Comparison of ENCODE assay signal across 9 mouse cellular contexts in genomic region chr1:189022925-189023700, GRCm38 (mm10). TPM values are rescaled to one million over a fixed set of nuclear protein-coding genes. Genes with fewer than 3 reads are reported as not detected.
DNase-seq lines count a peak whose midpoint lies in the region; ATAC-seq and TF ChIP-seq lines count a peak whose summit lies in the region.
"Had no signal": no experiment of that assay in that cellular context is flagged by ENCODE, and none has a peak within 500 bp of the region (broad histone marks: within the 10 kb centered on the region; RNA-seq: fewer than 3 reads in every experiment).

No protein-coding gene starts in this region.

- intact Hi-C loops in heart, postnatal 14 days (cut with DNase I) = loop anchor here (5.0 to 10.0 kb wide), 2 partner anchors 292 to 654 kb away; no protein-coding TSS in a partner anchor

- no peaks in the 10 kb centered on the region for H3K27me3 ChIP-seq in heart, postnatal 0 days (ENCODE audit: control insufficient read depth, insufficient read depth, low read length)
- H3K27me3 ChIP-seq in neural tube, embryonic 11.5 days (ENCODE audit: control insufficient read depth, insufficient read depth, low read length) = no peaks in the 10 kb centered on the region
- no peaks in the 10 kb centered on the region for H3K27me3 ChIP-seq in embryonic facial prominence, embryonic 14.5 days (replicated peaks; ENCODE audit: control insufficient read depth, insufficient read depth, low read length)
- H3K27me3 ChIP-seq in splenic B cell, adult 2 months (ENCODE audit: control insufficient read depth, insufficient read depth, low read length, poor library complexity, severe bottlenecking) = no peaks in the 10 kb centered on the region

- H3K4me1 ChIP-seq in heart, postnatal 0 days (ENCODE audit: control insufficient read depth, insufficient read depth) = no peaks in the 10 kb centered on the region
- H3K4me1 ChIP-seq in neural tube, embryonic 11.5 days (ENCODE audit: control insufficient read depth, insufficient read depth, low read length) = no peaks in the 10 kb centered on the region
- H3K4me1 ChIP-seq in embryonic facial prominence, embryonic 14.5 days (ENCODE audit: control insufficient read depth, insufficient read depth, low read length) = no peaks in the 10 kb centered on the region

- no peak overlapping the region for H3K9ac ChIP-seq in heart, postnatal 0 days (replicated peaks; ENCODE audit: low read depth, low read length)
- no peak overlapping the region for H3K9ac ChIP-seq in neural tube, embryonic 11.5 days (ENCODE audit: low read length)
- no peak overlapping the region for H3K9ac ChIP-seq in embryonic facial prominence, embryonic 14.5 days (ENCODE audit: low read depth, low read length)

- H3K27ac ChIP-seq in heart, postnatal 0 days (ENCODE audit: low read depth) = no peak overlapping the region
- H3K27ac ChIP-seq in neural tube, embryonic 11.5 days (ENCODE audit: low read depth, low read length) = no peak overlapping the region
- H3K27ac ChIP-seq in embryonic facial prominence, embryonic 14.5 days (replicated peaks; ENCODE audit: low read depth, low read length) = no peak overlapping the region

- ATAC-seq in heart, postnatal 0 days (ENCODE audit: insufficient read depth, low read depth) = no peak
- 0 out of 2 replicates have a peak, but pooled peaks have one; percentile 38 for ATAC-seq in neural tube, embryonic 11.5 days (ENCODE audit: insufficient read depth, low FRiP score, low TSS enrichment)
- ATAC-seq in embryonic facial prominence, embryonic 14.5 days (ENCODE audit: low read depth) = peak; percentile 72

- TF ChIP-seq CTCF in heart, postnatal 0 days (IDR thresholded peaks at IDR 0.05; ENCODE audit: low read depth) = peak; percentile 41

- no peaks in the 10 kb centered on the region for H3K9me3 ChIP-seq in heart, postnatal 0 days (replicated peaks; ENCODE audit: control insufficient read depth, low read length)
- H3K9me3 ChIP-seq in neural tube, embryonic 11.5 days (ENCODE audit: control insufficient read depth, low read length) = no peaks in the 10 kb centered on the region
- H3K9me3 ChIP-seq in embryonic facial prominence, embryonic 14.5 days (ENCODE audit: control insufficient read depth, low read length) = no peaks in the 10 kb centered on the region

- H3K4me3 ChIP-seq in heart, postnatal 0 days (ENCODE audit: low read depth, low read length) = no peak overlapping the region
- no peak overlapping the region for H3K4me3 ChIP-seq in neural tube, embryonic 11.5 days (ENCODE audit: low read depth, low read length)
- no peak overlapping the region for H3K4me3 ChIP-seq in embryonic facial prominence, embryonic 14.5 days (ENCODE audit: low read depth, low read length)

- no peaks in the 10 kb centered on the region for H3K36me3 ChIP-seq in heart, postnatal 0 days (replicated peaks; ENCODE audit: control insufficient read depth, insufficient read depth, low read length)
- H3K36me3 ChIP-seq in neural tube, embryonic 11.5 days (ENCODE audit: control insufficient read depth, insufficient read depth, low read length) = no peaks in the 10 kb centered on the region
- no peaks in the 10 kb centered on the region for H3K36me3 ChIP-seq in embryonic facial prominence, embryonic 14.5 days (ENCODE audit: control insufficient read depth, insufficient read depth, low read length)
- no peaks in the 10 kb centered on the region for H3K36me3 ChIP-seq in splenic B cell, adult 2 months (ENCODE audit: control insufficient read depth, insufficient read depth, low read length, poor library complexity, severe bottlenecking)

- peak; percentile 53 for DNase-seq in heart, postnatal 0 days (ENCODE audit: low spot score)
- no peak for DNase-seq in heart, postnatal 14 days
- peak; percentile 30 for DNase-seq in neural tube, embryonic 11.5 days (ENCODE audit: low spot score)
- DNase-seq in neural tube, embryonic 10.5 days (ENCODE audit: extremely low spot score, low spot score) = no peak
- DNase-seq in embryonic facial prominence, embryonic 14.5 days (ENCODE audit: low spot score) = peak; percentile 56
- DNase-seq in splenic B cell, adult 2 months (ENCODE audit: low read depth, low spot score) = peak; percentile 54
- no peak for DNase-seq in gastrocnemius, postnatal 10 days
- no peak for DNase-seq in adrenal gland, postnatal 10 days
- DNase-seq: heart, postnatal 10 days had no signal

- no peak overlapping the region for H3K4me2 ChIP-seq in heart, postnatal 0 days (ENCODE audit: low read depth, low read length)
- H3K4me2 ChIP-seq in neural tube, embryonic 11.5 days (ENCODE audit: low read depth) = no peak overlapping the region
- H3K4me2 ChIP-seq in embryonic facial prominence, embryonic 14.5 days (ENCODE audit: low read depth, low read length) = no peak overlapping the region

- TF ChIP-seq EP300 in heart, postnatal 0 days (IDR thresholded peaks at IDR 0.05; ENCODE audit: low read depth) = no peak

- 37% methylated on average over 7 of the region's 7 CpGs for WGBS in heart, postnatal 0 days
- 54% methylated on average over 7 of the region's 7 CpGs for WGBS in neural tube, embryonic 11.5 days
- WGBS in embryonic facial prominence, embryonic 14.5 days = 42% methylated on average over 7 of the region's 7 CpGs

RNA-seq across cellular contexts. Expression of gene Kctd3, which starts 15.5 kb away (rescaled TPM):
- total RNA-seq in heart, postnatal 0 days (2014; rRNA removed; ENCODE audit: low replicate concordance) = 24.2 and 35.7 TPM in 2 replicates
- polyA plus RNA-seq in heart, postnatal 0 days (2015; fragmentation: Nextera tagmentation; extraction: Ambion mirVana) = 15.5 and 16.7 TPM in 2 replicates
- total RNA-seq in heart, postnatal 14 days (2021) = 10 to 100 TPM; 29.8 to 34.2 TPM
- 40.6 and 41.1 TPM in 2 replicates for polyA plus RNA-seq in neural tube, embryonic 11.5 days (2014; fragmentation: Nextera tagmentation; extraction: Ambion mirVana)
- polyA plus RNA-seq in embryonic facial prominence, embryonic 14.5 days (2014; fragmentation: Nextera tagmentation; extraction: Ambion mirVana) = 28.5 and 34.1 TPM in 2 replicates
- total RNA-seq in gastrocnemius, postnatal 10 days (2021) = 10 to 100 TPM; 33.6 to 39.6 TPM
- 10 to 100 TPM; 47.7 to 53.3 TPM for total RNA-seq in adrenal gland, postnatal 10 days (2021)

Comparison
In these comparisons a context has a peak if more than half of its experiments do, and no peak if none do; other contexts are left out.
1. DNase-seq: peak in heart, postnatal 0 days (single experiment), neural tube, embryonic 11.5 days (single experiment), embryonic facial prominence, embryonic 14.5 days (single experiment) and splenic B cell, adult 2 months (single experiment); none in heart, postnatal 14 days (0 of 2), neural tube, embryonic 10.5 days (single experiment), gastrocnemius, postnatal 10 days (single experiment) and adrenal gland, postnatal 10 days (single experiment).